Mouse (Mus musculus) retina, adult 2 months (tissue): Measurements from ENCODE around the gene Myg1.

ENCODE experiments used
- DNase-seq: peaks from one replicate; pipeline ENCODE4 v3.0.0-alpha.2; 2012; ENCODE audit warnings: low read depth, low spot score

Gene Myg1

DNA sequence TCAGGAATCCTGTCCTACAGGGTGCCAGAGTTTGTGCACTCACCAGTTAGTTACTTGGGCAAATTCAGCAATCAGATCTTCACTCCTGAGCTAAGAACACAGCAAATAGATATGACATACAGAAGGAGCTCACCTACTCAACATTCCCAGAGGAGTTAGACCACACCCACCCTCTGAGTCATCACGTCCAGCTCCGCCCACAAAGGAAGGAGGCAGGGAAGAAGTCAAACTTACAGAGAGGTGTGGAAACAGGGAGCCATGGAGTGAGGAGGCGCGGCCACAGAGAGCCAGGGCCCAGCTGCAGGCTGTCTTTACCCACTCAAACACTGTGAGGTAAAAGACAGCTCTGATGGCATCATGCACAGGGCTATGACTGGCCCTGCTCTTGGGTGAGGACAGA, 14.9 kb downstream of the Myg1 start:
- DNase-seq, result no peak

DNA sequence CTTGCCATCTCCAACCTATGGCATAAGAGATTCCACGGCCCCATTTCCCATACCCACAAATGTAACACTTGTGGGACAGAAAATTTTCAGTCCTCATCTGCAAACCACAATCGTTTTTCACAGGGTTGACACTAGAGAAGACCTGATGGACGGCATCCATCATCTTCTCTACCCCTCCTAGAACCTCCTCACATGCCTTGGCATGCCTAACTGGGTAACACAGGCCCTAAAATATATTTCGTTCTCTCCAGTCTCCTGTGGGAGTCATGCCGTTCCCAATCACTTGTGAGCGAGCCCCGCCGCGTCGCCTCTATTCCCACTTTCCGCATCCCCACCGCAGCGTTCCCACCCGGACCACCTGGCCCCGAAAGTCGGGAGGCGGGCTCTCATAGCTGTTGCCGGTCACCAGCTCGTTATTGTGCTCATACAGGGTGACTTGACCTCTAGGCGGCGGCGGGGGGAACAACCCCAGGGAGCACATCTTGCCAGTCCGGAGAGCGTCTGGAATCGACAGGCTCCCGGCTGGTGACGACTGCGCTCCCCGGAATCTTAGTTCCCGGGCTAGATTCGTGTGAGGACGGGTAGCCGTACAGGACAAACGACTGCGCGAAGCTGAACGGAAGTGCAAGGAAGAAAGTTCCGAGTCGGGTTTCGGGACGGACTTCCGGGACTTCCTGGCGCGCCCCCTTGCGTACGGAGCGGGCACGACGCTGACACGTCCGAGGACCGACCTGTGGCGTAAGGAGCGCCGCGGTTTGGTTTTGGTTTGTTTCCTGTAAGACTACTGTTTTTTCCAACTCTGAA, 18.8 kb downstream of the Myg1 start, which contains the start of gene Aaas:
Gene Aaas (minus strand): TSS at position 634 of the 804 bp plus-strand sequence.
- DNase-seq, result peak; percentile 88

DNA sequence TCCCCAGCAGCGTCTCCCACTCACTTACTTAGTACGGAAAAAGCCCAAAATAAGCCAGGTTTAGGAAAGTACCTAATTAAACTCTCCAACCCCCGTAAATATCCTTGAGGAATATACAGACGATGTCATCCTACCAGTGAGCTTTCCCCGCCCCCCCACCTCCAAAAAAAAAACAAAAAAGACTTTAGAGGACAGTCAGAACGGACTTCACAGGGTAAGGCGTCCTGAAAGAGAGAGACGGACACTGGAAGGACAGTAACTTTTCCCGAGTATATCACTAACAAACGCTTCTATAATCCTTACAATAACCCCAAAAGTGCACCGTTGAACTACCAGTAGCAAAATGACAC, 19.4 kb downstream of the Myg1 start:
- DNase-seq, result no peak

DNA sequence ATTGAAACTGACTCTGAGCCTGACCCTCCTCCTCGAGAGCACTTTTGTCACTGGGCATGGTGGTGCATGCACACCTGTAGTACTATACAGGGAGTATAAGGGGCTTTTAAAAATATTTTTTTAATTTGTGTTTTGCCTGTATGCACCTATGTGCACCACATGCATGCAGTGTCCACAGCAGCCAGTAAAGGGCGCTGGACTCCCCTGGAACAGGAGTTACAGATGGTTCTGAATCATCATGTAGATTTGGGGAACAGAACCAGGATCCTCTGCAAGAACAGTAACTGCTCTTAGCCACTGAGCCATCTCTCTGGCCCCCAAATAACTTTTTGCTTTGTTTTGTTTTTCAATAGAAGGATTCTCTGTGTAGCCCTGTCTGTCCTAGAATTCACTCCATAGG, 20.7 kb downstream of the Myg1 start:
- DNase-seq, result no peak

DNA sequence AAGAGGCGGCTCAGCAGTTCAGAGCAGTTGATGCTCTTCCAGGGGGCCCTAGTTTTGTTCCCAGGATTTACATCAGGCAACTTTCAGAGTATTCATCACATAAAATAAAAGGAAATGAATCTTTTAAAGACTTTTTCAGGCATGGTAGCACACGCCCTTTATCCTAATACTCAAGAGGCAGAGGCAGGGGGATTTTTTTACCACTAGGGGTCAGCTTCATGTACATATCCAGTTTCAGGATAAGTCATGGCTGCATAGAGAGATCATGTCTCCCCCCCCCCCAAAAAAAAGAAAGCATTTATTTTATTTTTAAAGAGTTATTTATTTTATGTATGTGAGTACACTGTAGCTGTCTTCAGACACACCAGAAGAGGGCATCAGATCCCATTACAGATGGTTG, 22.5 kb downstream of the Myg1 start:
- no peak for DNase-seq

DNA sequence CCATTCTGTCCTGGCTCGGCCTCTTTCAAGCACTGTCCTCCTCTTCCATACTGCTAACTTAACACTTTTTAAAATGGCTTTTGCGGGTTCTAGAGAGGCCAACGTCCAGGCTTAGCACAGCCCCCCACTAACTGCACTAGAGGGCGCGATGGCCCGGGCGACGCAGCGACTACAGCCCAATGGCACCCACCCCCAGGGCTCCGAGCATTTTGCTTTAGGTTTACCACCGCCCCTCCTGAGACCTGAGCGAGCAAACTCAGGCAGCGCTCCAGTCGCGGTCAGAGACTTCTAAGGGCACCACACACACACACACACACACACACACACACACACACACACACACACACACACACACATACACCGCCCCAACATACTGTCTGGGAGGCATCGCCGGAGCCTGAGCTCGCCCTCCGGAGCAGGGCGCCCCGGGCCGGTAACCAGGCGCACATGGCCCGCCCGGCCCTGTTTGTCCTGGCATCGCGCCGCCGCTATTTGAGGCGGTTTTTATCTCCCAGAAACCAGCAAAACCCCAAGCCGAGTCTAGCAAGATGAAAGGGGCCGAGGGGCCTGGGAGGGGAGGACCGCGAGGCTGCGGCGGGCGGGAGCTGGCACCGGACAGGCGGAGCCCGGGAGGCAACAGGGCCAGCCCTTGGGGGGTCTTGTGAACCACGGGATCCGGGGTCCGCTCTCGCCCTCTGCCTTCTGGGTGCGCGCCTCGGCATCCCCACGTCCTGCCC, 23.8 kb downstream of the Myg1 start:
- no peak for DNase-seq

DNA sequence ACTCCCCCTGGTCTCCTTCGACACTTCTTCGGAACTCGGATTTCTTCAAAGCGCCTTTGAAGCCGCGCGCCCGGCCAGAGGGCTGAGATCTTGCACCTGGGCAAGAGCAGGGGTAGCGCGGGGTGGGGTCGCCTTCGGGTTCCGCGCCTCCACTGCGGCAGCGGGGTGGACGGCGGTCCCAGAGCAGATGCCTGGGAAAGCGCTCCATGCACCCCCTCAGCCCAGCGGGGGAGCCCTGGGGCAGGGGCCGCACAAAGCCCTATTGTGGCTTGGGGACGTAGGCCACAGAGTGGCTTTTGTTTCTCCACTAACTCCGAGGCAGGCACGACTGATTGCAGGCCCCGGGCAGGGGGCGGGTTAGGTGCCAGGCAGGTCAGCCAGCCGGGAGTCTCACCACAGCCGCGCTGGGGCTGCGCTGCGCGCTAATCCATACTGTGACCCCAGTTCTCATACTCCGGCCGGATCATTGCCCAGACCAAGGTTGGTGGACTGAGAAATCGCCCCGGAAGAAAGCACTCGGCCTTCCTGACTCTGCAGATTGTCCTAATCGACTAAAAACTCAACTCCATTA, 24.4 kb downstream of the Myg1 start:
- DNase-seq, result no peak

DNA sequence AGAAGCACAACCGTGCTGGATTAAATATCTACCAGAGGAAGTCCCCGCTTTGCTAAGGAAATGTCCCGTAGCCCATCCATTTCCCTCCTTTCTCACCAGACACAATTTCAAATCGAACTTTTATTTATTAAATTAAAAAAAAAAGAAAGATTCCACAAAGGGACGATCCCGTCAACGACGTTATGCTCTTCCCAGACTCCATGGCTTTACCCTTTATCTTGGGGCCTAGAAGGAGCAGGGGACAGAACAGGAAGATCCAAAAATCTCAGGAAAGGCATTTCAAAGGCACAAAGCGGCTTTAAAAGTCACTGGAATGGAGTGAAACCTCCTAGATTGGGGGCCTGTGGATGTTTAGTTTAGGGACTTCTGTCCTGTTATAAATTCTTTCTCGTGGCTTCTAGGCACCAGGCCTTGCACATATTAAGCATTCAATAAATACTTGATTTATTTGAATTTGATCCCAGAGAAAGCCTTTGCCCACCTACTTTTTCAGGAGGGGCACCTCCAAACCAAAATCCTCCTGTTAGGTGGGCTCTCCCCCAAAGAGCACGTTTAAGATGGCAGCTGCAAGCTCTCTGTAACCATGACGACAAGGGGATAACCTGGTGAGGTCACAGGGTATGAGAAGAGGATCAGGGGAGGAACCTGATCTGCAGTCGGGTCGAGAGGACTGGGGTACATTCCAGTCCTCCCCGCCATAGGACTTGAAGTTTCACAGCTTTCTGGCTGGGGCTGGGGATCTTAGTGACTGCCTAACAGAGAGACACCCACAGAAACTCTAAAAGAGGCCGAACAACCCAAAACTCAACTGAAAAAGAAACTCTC, 25.2 kb downstream of the Myg1 start:
- DNase-seq, result no peak

DNA sequence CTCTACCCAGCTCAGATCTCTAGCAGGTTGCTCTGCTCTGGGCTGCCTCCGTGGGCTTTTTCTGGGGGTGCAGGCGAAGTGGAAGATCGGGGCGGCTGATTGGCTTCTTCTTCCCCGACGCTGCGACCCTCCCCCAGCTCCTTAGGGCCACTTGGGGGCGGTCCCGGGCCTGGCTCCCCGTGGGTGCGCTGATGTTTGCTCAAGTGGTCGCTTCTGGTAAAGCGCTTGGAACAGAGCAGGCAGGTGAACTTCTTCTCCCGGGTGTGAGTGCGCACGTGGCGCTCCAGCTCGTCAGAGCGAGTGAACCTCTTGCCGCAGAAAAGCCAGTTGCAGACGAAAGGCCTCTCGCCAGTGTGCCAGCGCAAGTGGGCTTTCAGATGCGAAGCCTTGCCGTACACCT, 26.6 kb downstream of the Myg1 start:
- DNase-seq, result no peak

DNA sequence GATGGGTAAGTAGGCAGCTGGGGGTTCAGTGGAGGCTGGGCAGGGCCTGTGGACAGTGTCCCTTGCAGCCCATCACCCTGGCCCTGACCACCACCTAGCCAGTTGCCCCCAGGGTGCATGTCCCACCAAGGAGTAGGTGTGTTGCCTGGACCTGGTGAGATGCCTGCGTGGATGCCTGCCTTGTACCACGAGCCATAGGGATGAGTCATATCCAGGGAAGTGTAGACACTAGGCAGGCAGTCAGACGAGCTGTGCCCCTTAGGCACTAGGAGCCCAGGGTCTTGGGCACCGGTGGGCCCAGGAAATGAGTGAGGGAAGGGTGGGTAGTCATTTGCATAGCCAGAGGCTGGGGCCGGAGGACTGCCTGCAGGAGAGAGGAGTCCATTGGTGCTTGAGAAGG, 27.3 kb downstream of the Myg1 start:
- no peak for DNase-seq

DNA sequence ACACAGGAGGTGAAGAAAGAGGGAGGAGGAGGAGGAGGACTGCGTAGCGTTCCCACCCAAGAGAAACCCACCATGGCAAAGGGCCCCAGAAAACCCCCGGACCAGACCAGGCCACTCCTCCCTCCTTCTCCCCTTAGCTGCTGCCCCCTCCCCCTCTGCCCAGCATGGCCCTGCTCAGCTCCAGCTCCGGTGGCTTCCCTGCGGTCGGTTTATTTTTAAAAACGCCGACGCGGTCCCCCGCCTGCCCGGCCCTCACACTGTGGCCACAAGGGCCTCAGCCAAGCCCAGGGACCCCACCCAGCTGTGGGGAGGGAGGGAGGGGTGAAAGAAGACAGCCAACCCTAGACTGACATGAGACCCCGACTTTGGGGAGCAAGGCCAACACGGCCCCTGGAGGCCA, 31.1 kb downstream of the Myg1 start:
- no peak for DNase-seq

DNA sequence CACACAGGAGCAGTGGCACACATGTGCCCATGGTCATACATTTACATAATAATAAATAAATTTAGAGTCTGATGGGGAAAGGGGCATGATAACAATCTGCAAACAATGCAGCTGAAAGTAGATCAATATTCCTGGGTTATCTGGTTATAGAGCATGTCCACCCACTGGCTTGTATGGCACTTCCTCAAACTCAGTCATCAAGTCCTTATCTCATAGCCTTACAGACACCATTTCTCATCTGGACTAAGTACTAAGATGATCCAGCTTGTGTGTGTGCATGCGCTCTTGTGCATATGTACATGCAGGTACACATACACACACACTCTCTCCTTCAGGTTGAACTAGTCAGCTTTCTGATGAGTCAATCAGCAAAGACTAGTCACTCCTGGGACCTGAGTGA, 33.2 kb downstream of the Myg1 start:
- no peak for DNase-seq

DNA sequence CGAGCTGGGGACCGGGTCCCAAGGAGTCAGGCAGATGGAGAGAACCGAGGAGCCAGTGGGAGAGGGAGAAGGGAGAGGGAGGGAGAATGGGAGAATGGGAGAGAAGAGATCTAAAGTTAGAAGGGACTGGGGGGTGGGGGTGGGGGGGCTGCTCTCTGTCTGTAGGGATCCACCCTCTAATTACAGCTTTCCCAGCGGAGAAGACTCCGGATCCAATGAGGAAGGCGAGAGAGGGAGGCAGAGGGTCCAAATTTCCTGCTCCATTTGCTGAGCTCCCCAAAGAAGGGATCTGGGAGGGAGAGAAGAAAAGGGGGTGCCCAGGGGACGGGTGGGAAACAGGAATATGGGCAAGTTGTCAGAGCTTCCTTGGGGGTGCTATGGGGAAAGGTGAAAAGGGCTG, 34.7 kb downstream of the Myg1 start:
- DNase-seq, result no peak

DNA sequence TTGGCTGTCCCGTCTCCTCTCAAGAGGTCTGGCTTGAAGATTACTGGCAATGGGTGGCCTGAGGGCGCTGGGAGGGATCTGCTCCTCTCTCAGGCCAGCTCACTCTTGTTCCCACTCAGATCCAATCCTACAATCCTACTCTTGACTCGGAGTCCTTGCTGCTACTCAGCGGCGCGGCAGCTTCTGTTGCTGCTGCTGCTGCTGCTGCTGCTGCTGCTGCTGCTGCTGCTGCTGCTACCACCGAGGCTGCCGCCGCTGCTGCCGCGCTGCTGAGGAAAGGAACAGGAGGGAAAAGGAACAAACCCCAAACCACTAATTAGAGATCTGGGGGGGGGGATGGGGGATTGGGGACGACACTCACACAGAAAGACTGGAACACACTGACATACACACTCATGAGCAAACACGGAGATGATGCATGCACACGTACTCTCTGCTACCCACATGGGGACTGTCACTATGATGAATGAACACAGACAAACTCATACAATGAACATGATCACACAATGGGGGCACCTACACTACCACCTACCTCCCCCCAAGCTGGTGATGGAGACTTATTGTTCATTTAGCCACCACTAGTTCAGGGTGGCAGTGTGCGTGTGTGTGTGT, 35.3 kb downstream of the Myg1 start, which contains the start of gene Sp7:
Gene Sp7 (minus strand): TSS at position 450 of the 612 bp plus-strand sequence.
- DNase-seq, result no peak

DNA sequence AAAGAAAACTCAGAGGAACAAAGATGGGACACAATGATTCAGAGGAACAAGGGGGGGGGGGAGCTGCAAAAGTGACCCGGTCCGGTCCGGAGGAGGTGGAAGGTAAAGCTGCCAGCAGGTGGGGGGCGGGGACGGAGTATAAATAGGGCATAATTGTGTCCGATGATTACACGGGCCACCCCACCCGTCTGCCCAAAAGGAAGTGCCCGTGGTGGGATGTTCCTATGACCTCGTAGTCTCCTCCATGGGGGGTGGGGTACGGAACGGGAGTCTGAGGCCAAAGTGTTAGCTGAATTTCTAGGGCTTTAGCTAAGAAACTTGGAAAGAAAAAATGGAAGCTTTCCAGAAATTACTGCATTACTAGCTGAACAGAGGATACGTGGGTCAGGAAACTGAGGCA, 38.5 kb downstream of the Myg1 start:
- DNase-seq, result no peak

DNA sequence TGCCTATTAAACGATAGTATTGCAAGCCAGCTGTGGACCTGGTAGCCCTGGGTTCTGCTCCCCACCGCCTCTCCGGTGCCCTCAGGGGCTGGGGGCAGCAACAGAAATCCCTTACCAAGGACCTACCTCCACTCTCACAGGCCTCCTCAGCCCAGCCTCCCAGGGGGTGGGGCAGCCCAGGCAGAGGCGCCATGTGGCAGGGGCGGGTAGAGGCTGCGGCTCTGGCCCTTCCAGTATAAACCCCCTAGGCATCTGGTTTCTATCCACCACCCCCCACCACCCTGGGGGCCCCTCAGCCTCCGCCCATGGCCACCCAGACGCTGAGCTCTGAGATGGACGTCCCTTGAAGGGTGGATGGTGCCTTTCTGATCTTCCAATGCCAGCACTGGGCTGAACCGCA, 39.2 kb downstream of the Myg1 start:
- no peak for DNase-seq

DNA sequence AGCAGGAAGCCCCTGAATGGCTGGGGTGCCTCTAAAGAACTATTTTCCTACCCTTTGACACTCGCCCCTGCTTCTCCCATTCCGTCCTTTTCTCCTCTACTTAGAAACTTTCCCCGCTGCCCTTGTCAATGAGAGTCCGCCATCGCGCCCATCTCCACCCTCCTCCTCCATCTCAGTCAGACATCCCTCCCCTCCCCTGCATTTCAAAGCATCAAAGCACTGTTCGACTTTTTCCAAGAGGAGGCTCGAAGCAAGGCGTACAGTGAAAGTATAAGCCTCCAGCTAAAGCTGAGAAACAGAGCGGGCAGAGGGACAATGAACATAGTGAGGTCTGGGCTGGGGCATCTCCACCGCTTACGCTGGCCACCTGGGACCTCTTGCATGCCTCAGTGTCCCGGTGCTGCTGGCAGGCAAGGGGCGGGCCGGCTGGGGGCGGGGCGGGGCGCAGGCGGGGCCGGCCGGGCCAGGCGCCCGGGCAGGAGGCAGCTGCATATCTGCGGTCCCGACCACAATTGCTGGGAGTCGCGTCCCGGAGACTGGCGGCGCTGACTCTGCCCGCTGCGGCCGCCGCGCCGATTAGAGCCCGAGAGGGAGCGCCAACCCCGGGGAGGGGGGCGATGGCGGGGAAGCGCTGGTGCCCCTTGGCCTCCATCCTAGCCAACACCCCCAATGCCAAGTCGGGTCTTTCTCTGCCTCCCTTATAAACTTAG, 45.1 kb downstream of the Myg1 start:
- DNase-seq, result no peak

DNA sequence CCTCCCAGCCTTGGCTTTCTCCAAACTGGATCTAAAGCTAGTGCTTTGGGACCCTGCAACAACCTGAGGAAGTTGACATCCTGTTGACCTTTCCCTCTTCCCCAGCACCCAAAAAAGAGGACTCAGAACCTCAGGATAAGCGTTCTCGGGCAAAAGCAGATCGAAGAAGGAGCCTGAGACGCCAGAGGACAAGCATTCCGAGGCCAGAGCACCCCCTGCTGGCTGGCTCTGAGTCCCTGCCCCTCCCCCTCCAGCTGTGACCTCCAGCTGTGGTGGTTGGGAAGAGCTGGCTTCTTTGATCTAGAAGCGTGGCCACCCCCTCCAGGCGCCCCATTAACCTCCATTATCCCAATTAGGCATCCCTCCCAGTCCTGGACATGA, 45.6 kb downstream of the Myg1 start:
- peak; percentile 51 for DNase-seq

DNA sequence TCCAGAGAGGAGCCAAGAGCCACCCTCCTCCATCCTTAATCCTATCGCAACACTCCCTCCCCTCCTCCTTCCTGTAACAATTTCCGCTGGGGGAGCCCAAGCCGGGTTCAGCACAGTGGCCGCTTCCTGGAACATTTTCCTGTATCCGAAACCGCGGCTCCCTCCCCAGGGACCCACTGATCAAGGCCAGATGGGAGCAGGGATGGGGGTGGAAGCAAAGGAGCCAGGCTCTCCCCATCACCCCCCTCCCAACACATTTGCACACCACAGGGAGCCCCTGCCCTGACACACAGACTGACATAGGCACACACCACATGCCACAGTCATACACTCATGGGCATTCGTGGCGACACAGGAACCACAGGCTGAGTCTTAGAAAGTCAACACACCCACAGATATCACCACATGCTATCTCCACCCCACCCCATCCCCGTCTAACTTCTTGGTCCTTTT, 46.3 kb downstream of the Myg1 start:
- DNase-seq, result no peak

DNA sequence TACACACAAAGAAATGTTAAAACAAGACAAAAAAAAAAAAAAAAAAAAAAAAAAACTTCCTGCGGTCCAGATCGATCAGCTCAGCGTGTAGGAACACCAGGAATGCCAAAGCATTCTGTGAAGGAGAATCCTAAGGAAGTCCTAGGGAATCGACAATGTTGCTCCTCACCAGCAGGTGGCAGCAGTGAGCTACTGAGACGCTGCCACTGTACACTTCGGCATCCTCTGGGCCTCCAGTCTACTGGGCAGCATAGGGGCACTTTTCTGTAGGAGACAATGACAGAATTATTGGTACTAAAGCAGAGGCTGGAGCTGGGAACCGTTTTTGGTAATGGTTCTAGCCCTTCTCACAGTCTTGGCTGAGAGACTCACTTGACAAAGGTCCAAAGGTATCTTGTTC, 50.1 kb downstream of the Myg1 start:
- DNase-seq, result peak; percentile 65

DNA sequence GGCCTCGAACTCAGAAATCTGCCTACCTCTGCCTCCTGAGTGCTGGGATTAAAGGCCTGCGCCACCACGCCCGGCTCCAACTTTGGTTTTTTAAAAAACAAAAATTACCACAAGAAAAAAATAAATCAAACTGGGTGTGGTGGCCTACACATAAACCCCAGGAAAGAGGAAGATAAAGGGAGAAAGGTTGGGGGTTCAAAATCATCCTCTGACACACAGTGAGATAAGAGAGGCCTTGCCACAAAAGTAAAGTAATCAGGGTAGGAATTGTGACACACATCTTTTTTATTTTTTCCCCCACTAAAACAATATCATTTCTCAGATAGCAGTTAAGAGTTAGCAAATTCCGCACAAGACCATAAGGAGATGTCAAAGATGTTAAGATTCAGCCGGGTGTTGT, 52.2 kb downstream of the Myg1 start:
- no peak for DNase-seq
